Mouse (Mus musculus) forebrain, postnatal 0 days (tissue): ENCODE results near the gene BC024978. TPM values are rescaled to one million over a fixed set of nuclear protein-coding genes. Genes with fewer than 3 reads are reported as not detected.
"Not testable (repeated sequence)": the region's sequence is repeated elsewhere in the genome, so short reads cannot be mapped to it uniquely, and the experiment has no call there.

Experiments used
- ATAC-seq: fragments of 200-750 bp; cut with Nextera tagmentation; 2 replicates; pipeline ENCODE4 v1.8.0; 2017; ENCODE audit warnings: mild to moderate bottlenecking, moderate library complexity
- DNase-seq: peaks from one replicate; pipeline ENCODE4 v3.0.0-alpha.2; 2015
- H3K27ac ChIP-seq: fragments of 300-500 bp; sonication (generic); 2 replicates; pipeline ENCODE4 v1.5.1; 2014; ENCODE audit warnings: low read depth, mild to moderate bottlenecking, antibody characterized with exemption, low read length, moderate library complexity, mixed read lengths
- H3K27me3 ChIP-seq: fragments of 300-500 bp; sonication (generic); 2 replicates; pipeline ENCODE4 v1.6.1; 2014; ENCODE audit warnings: mild to moderate bottlenecking, low read length, mixed read lengths; ENCODE audit not compliant: insufficient read depth
- H3K36me3 ChIP-seq: fragments of 300-500 bp; sonication (generic); 2 replicates; pipeline ENCODE4 v1.6.1; 2014; ENCODE audit warnings: mild to moderate bottlenecking, moderate library complexity; ENCODE audit not compliant: insufficient read depth
- H3K4me1 ChIP-seq: fragments of 300-500 bp; sonication (generic); 2 replicates; pipeline ENCODE4 v1.6.1; 2014; ENCODE audit warnings: antibody characterized with exemption; ENCODE audit not compliant: insufficient read depth
- H3K4me2 ChIP-seq: fragments of 300-500 bp; sonication (generic); 2 replicates; pipeline ENCODE4 v1.6.1; 2014; ENCODE audit warnings: low read depth, mild to moderate bottlenecking, moderate library complexity
- H3K4me3 ChIP-seq: fragments of 300-500 bp; sonication (generic); 2 replicates; pipeline ENCODE4 v1.5.1; 2014; ENCODE audit warnings: low read depth, low read length, mixed read lengths
- H3K9ac ChIP-seq: fragments of 300-500 bp; sonication (generic); 2 replicates; pipeline ENCODE4 v1.6.1; 2014; ENCODE audit warnings: mild to moderate bottlenecking
- H3K9me3 ChIP-seq: fragments of 300-500 bp; sonication (generic); 2 replicates; pipeline ENCODE4 v1.6.1; 2016; ENCODE audit warnings: low read length
- CTCF ChIP-seq: sonication (generic); IDR thresholded peaks from 2 replicates; pipeline ENCODE4 v1.5.1; 2016; ENCODE audit warnings: antibody characterized with exemption, control low read depth, low read depth
- WGBS: fragments of 180-500 bp; shearing (Covaris S2); extraction: QIAGEN DNeasy Blood & Tissue Kit; methylation state at CpG from one replicate; pipeline ENCODE4 v1.1.7; 2014; 5-methylcytosine and 5-hydroxymethylcytosine counted together
- polyA plus RNA-seq: library from polyadenylated mRNA; unstranded; fragments of >200 nt; fragmentation: Nextera tagmentation; extraction: Ambion mirVana; gene quantifications from 2 replicates; pipeline ENCODE4 v1.2.1, GENCODE M21; 2015
- total RNA-seq: library from RNA; depleted of rRNA; stranded (reverse); fragments of >200 nt; gene quantifications from 2 replicates; pipeline ENCODE4 v1.2.3, GENCODE M21; 2014

BC024978 gene
- total and polyA plus RNA-seq, 2 experiments from 2014 or later: 2.0 to 5.7 TPM

DNA sequence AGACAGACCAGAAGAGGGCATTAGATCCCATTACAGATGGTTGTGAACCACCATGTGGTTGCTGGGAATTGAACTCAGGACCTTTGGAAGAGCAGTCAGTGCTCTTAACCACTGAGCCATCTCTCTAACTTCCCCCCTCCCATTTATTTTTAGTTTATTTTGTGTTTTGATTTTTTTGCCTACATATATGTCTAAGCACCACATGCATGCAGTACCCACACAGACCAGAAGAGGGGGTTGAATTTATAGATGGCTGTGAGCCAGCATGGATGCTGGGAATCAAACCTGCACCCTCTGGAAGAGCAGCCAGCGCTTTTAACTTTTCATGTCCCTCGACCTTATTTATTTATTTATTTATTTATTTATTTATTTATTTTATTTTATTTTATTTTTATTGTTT is 48.5 kb downstream of the BC024978 start:
- H3K4me3 ChIP-seq, H3K9ac ChIP-seq, H3K4me1 ChIP-seq, ATAC-seq, H3K4me2 ChIP-seq, DNase-seq, H3K9me3 ChIP-seq, H3K27ac ChIP-seq, H3K27me3 ChIP-seq: not testable (repeated sequence)
- peak; percentile 47 for TF ChIP-seq CTCF
- 88% methylated on average over 2 of the region's 2 CpGs for WGBS
- H3K36me3 ChIP-seq: peaks cover 47% of the 10 kb centered on the region

GRCm38 (mm10) chr7:27249146-27249545 is 53.6 kb downstream of the BC024978 start:
- peaks cover 27% of the 10 kb centered on the region for H3K36me3 ChIP-seq
- no peak overlapping the region for H3K27ac ChIP-seq
- H3K4me2 ChIP-seq: no peak overlapping the region
- ATAC-seq (no peak), DNase-seq (peak; percentile 36)
- WGBS: 88% methylated on average over 2 of the region's 2 CpGs
- no peaks in the 10 kb centered on the region for H3K9me3 ChIP-seq
- no peaks in the 10 kb centered on the region for H3K27me3 ChIP-seq
- H3K4me3 ChIP-seq: no peak overlapping the region
- H3K4me1 ChIP-seq: no peaks in the 10 kb centered on the region
- H3K9ac ChIP-seq: no peak overlapping the region
- TF ChIP-seq CTCF: peak; percentile 57

DNA sequence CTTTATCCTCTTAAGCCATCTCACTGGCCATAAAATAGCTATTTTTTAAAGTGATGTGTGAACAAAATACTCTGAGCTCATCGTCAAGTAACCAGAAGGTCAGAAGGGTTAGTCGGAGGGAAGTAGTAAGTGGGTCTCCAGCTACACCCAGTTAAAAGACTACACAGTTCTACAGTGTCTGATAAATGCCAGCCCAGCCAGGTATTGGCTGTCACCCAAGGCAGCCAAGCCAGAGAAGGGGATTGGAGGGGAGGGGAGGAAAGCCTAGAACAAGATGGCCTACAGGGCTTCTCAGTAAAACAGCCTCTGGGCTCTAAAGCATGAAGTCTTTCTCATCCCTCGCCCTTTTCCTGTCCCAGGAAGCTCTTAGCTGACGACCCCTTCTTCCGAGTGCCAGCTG is 54.3 kb downstream of the BC024978 start:
- Histone ChIP-seq H3K27ac (no peak overlapping the region), H3K4me2 (no peak overlapping the region), H3K4me3 (no peak overlapping the region), H3K9me3 (no peaks in the 10 kb centered on the region), H3K36me3 (peaks cover 27% of the 10 kb centered on the region), H3K9ac (no peak overlapping the region), H3K27me3 (no peaks in the 10 kb centered on the region), H3K4me1 (no peaks in the 10 kb centered on the region)
- no peak for TF ChIP-seq CTCF
- ATAC-seq (no peak), DNase-seq (no peak)
- 72% methylated on average over 5 of the region's 5 CpGs for WGBS

- 89% methylated on average over 6 of the region's 6 CpGs for WGBS
- TF ChIP-seq CTCF: no peak
- DNase-seq: no peak
- H3K27ac ChIP-seq: no peak overlapping the region
- H3K9me3 ChIP-seq: no peaks in the 10 kb centered on the region
- H3K36me3 ChIP-seq: peaks cover 18% of the 10 kb centered on the region
- H3K27me3 ChIP-seq: no peaks in the 10 kb centered on the region
- no peak overlapping the region for H3K4me3 ChIP-seq
- H3K9ac ChIP-seq: no peak overlapping the region
- no peak for ATAC-seq
- H3K4me1 ChIP-seq: 0 out of 2 replicates have a peak, but pooled peaks cover 1% of the 10 kb centered on the region
- no peak overlapping the region for H3K4me2 ChIP-seq
Measured at GRCm38 (mm10) chr7:27251946-27252345, 56.4 kb downstream of the BC024978 start.

DNA sequence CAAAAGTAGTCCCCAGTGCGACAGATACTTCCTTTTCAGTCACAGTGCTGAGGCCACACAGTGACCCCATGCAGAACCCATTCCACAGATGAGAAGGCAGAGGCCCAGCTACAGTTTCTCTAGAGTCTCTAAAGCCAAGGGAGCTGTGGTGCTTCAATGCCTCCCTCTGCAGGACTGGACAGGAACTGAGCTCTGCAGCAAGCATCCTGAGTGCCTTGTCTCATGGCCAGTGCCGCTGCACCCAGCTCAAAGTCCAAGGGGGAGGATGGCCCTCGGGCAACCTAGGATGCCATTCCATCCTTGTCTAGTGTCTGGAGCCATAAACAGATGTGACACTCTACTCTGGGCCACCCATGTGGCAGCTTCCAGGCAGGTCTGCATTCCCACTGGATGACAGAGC is 60.1 kb downstream of the BC024978 start:
- 83% methylated on average over 3 of the region's 3 CpGs for WGBS
- Histone ChIP-seq H3K4me3 (no peak overlapping the region), H3K9me3 (no peaks in the 10 kb centered on the region), H3K27ac (no peak overlapping the region), H3K27me3 (no peaks in the 10 kb centered on the region), H3K4me1 (peaks cover 15% of the 10 kb centered on the region; the same call in 1 of the 2 replicates), H3K4me2 (no peak overlapping the region), H3K36me3 (peaks cover 10% of the 10 kb centered on the region), H3K9ac (no peak overlapping the region)
- peak; percentile 55 for TF ChIP-seq CTCF
- ATAC-seq: no peak
- no peak for DNase-seq

- Histone ChIP-seq H3K9me3 (no peaks in the 10 kb centered on the region), H3K36me3 (peaks cover 16% of the 10 kb centered on the region), H3K9ac (0 out of 2 replicates have a peak overlapping the region, but pooled peaks have one; percentile 39), H3K4me2 (peak overlapping the region; percentile 81), H3K4me3 (no peak overlapping the region), H3K27me3 (no peaks in the 10 kb centered on the region), H3K27ac (peak overlapping the region; percentile 73), H3K4me1 (peaks cover 19% of the 10 kb centered on the region; the same call in 1 of the 2 replicates)
- no peak for TF ChIP-seq CTCF
- DNase-seq (peak; percentile 67), ATAC-seq (peak; percentile 18)
- WGBS: 10% methylated on average over 27 of the region's 27 CpGs
Measured at GRCm38 (mm10) chr7:27257046-27257851, 61.7 kb downstream of the BC024978 start.

DNA sequence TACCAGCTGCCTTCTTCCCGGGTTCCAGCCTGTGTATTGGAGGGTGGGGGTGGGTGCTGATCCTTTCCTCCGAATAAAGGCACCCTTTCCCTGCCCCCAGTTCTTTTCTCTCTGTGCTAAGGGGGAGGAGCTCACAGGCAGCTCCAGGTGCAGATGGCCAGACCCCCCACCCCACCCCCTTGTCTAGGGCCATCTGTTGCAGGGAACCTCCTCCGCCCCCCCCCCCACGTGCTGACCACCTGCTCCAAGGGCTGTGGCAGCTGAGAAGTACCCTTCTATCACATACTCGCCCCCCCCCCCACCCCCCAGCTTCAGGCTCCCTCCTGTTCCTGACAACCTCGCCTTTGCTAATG is 62.2 kb downstream of the BC024978 start:
- TF ChIP-seq CTCF: no peak
- Histone ChIP-seq H3K27ac (peak overlapping the region; percentile 91), H3K4me2 (peak overlapping the region; percentile 81), H3K4me3 (peak overlapping the region; percentile 87), H3K27me3 (no peaks in the 10 kb centered on the region), H3K9me3 (no peaks in the 10 kb centered on the region), H3K36me3 (peaks cover 17% of the 10 kb centered on the region), H3K9ac (no peak overlapping the region), H3K4me1 (peaks cover 19% of the 10 kb centered on the region; the same call in 1 of the 2 replicates)
- ATAC-seq (no peak), DNase-seq (no peak)
- 2% methylated on average over 4 of the region's 6 CpGs for WGBS
